Mouse (Mus musculus): ENCODE results near the gene Adra2c.

GRCm38 (mm10) chr5:35244204-35244603 is 33.9 kb upstream of the Adra2c start:
- TF ChIP-seq CTCF (IDR thresholded peaks at IDR 0.05; ENCODE audit: low read depth): peak; percentile 44
- TF ChIP-seq EP300 (IDR thresholded peaks at IDR 0.05; ENCODE audit: low read depth): no peak

All from liver, embryonic 14.5 days (tissue).